Mouse (Mus musculus): ENCODE measurements around the gene C2cd5. TPM values are rescaled to one million over a fixed set of nuclear protein-coding genes. Genes with fewer than 3 reads are reported as not detected.

Gene C2cd5
- polyA plus RNA-seq, 1 experiment from 2014 or later = 17.8 TPM

DNA sequence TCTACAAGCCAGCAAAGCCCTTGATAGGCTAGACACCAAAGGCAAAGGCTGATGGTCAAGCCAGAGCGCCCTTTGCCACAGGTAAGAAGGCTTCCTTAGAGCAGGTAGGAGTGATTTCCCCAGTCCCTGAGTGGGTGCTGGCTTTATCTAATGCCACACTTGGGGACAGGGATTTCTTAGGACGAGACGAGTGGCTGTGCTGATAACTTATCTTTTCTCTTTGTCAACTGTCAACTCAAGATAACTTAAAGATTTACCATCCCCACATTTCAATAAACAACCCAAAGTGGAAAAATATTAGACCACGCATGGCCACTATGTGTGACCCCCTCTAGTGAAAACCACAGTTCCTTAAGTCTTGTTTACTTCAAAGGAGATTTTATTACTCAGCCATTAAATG, 7.1 kb downstream of the C2cd5 start:
- no peak for ATAC-seq (ENCODE audit: insufficient read depth)
- H3K36me3 ChIP-seq (replicated peaks) = peaks cover 54% of the 10 kb centered on the region
- WGBS (ENCODE audit: insufficient replicate concordance) = 41% methylated on average over 4 of the region's 4 CpGs

GRCm38 (mm10) chr6:143091076-143091475, 8.9 kb downstream of the C2cd5 start:
- no peak overlapping the region for H3K27ac ChIP-seq (replicated peaks)
- H3K27me3 ChIP-seq = no peaks in the 10 kb centered on the region
- H3K4me2 ChIP-seq = no peak overlapping the region
- peaks cover 54% of the 10 kb centered on the region for H3K36me3 ChIP-seq (replicated peaks)
- no peak for ATAC-seq (ENCODE audit: insufficient read depth)
- WGBS (ENCODE audit: insufficient replicate concordance) = 82% methylated on average over 6 of the region's 6 CpGs
- H3K9me3 ChIP-seq (replicated peaks) = no peaks in the 10 kb centered on the region
- no peak overlapping the region for H3K9ac ChIP-seq
- no peak overlapping the region for H3K4me3 ChIP-seq (replicated peaks)
- peaks cover 19% of the 10 kb centered on the region for H3K4me1 ChIP-seq (replicated peaks)

More for the DNA sequence above, 7.1 kb downstream of the C2cd5 start:
- H3K4me3 ChIP-seq (replicated peaks) = no peak overlapping the region
- no peak overlapping the region for H3K9ac ChIP-seq
- H3K27ac ChIP-seq (replicated peaks) = no peak overlapping the region
- no peaks in the 10 kb centered on the region for H3K9me3 ChIP-seq (replicated peaks)
- H3K4me1 ChIP-seq (replicated peaks) = peaks cover 32% of the 10 kb centered on the region
- no peak overlapping the region for H3K4me2 ChIP-seq
- H3K27me3 ChIP-seq = no peaks in the 10 kb centered on the region

- no peak overlapping the region for H3K4me3 ChIP-seq (replicated peaks)
- H3K9ac ChIP-seq = no peak overlapping the region
- H3K4me1 ChIP-seq (replicated peaks) = no peaks in the 10 kb centered on the region
- no peak overlapping the region for H3K27ac ChIP-seq (replicated peaks)
- no peaks in the 10 kb centered on the region for H3K27me3 ChIP-seq
- H3K4me2 ChIP-seq = no peak overlapping the region
- peaks cover 85% of the 10 kb centered on the region for H3K36me3 ChIP-seq (replicated peaks)
- 50% methylated on average over 4 of the region's 4 CpGs for WGBS (ENCODE audit: insufficient replicate concordance)
- no peaks in the 10 kb centered on the region for H3K9me3 ChIP-seq (replicated peaks)
- no peak for ATAC-seq (ENCODE audit: insufficient read depth)
Observed at GRCm38 (mm10) chr6:143087332-143087731, 12.6 kb downstream of the C2cd5 start.

- H3K9me3 ChIP-seq (replicated peaks) = no peaks in the 10 kb centered on the region
- H3K4me2 ChIP-seq = no peak overlapping the region
- ATAC-seq (ENCODE audit: insufficient read depth) = no peak
- H3K4me1 ChIP-seq (replicated peaks) = no peaks in the 10 kb centered on the region
- H3K4me3 ChIP-seq (replicated peaks) = no peak overlapping the region
- H3K36me3 ChIP-seq (replicated peaks) = peaks cover 88% of the 10 kb centered on the region
- H3K27ac ChIP-seq (replicated peaks) = no peak overlapping the region
- no peak overlapping the region for H3K9ac ChIP-seq
- 70% methylated on average over 1 of the region's 1 CpGs for WGBS (ENCODE audit: insufficient replicate concordance)
- no peaks in the 10 kb centered on the region for H3K27me3 ChIP-seq
Observed at GRCm38 (mm10) chr6:143085898-143086297, 14.0 kb downstream of the C2cd5 start.

GRCm38 (mm10) chr6:143084314-143085025, 15.5 kb downstream of the C2cd5 start:
- H3K9ac ChIP-seq = no peak overlapping the region
- 77% methylated on average over 2 of the region's 2 CpGs for WGBS (ENCODE audit: insufficient replicate concordance)
- no peaks in the 10 kb centered on the region for H3K27me3 ChIP-seq

DNA sequence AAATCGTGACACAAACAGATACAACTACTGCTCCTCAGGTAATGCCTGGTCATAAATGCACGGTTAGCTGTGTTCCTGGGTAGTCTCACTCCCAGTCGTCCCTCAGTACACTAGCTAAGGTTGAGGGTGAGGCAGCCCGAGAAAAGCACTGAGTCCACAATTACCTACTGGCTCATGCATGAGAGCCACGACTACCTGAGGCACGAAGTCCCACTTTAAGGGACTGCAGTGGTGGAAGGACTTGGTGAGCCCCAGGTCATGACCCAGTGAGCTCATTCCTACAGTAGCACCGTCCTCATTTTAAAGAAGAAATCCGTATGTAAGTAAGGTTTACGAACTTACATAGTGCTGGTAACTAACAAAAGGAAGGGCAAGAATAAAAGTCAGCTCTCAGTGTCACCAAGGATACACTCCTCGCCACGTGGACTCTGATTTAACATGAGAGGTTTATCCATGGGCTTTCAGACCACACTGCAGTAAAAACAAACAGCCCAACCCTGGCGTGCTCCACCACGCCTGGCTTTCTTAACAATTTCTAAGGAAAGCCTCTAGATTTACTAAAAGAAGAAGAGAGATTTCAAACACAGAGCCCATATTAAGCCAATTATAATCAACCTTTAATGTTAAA, 18.3 kb downstream of the C2cd5 start:
- H3K4me1 ChIP-seq (replicated peaks) = no peaks in the 10 kb centered on the region
- H3K36me3 ChIP-seq (replicated peaks) = peaks cover 88% of the 10 kb centered on the region
- no peaks in the 10 kb centered on the region for H3K27me3 ChIP-seq
- H3K27ac ChIP-seq (replicated peaks) = no peak overlapping the region
- H3K9ac ChIP-seq = no peak overlapping the region
- no peak overlapping the region for H3K4me2 ChIP-seq
- WGBS (ENCODE audit: insufficient replicate concordance) = 83% methylated on average over 13 of the region's 13 CpGs
- no peak overlapping the region for H3K4me3 ChIP-seq (replicated peaks)
- ATAC-seq (ENCODE audit: insufficient read depth) = no peak
- no peaks in the 10 kb centered on the region for H3K9me3 ChIP-seq (replicated peaks)

More at GRCm38 (mm10) chr6:143084314-143085025, 15.5 kb downstream of the C2cd5 start:
- Histone ChIP-seq H3K27ac (replicated peaks) (no peak overlapping the region), H3K36me3 (replicated peaks) (peaks cover 84% of the 10 kb centered on the region), H3K4me3 (replicated peaks) (no peak overlapping the region), H3K4me1 (replicated peaks) (no peaks in the 10 kb centered on the region), H3K9me3 (replicated peaks) (no peaks in the 10 kb centered on the region), H3K4me2 (no peak overlapping the region)
- no peak for ATAC-seq (ENCODE audit: insufficient read depth)

DNA sequence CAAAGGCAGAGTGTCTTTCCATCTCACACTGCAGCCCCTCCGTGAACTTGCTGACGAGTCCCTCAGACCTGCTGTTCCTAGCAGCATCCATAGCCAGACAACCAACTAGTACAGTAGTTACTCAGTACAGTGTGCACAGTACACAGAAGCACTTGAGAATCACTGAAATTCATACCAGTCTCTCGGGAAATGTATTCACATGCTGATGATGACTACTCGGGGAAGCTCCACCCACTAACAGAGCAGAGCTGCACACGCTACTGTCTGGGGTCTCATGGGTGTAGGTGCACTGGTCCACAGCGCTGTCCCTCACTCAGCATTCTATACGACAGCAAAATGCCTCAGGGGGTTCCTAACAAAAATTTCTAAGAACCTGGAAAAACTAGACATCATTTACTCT, 19.2 kb downstream of the C2cd5 start:
- H3K9ac ChIP-seq = no peak overlapping the region
- WGBS (ENCODE audit: insufficient replicate concordance) = 74% methylated on average over 7 of the region's 7 CpGs
- H3K4me2 ChIP-seq = no peak overlapping the region
- H3K4me1 ChIP-seq (replicated peaks) = no peaks in the 10 kb centered on the region
- no peaks in the 10 kb centered on the region for H3K9me3 ChIP-seq (replicated peaks)
- H3K4me3 ChIP-seq (replicated peaks) = no peak overlapping the region
- H3K27me3 ChIP-seq = no peaks in the 10 kb centered on the region
- H3K27ac ChIP-seq (replicated peaks) = no peak overlapping the region
- H3K36me3 ChIP-seq (replicated peaks) = peaks cover 84% of the 10 kb centered on the region
- ATAC-seq (ENCODE audit: insufficient read depth) = no peak

DNA sequence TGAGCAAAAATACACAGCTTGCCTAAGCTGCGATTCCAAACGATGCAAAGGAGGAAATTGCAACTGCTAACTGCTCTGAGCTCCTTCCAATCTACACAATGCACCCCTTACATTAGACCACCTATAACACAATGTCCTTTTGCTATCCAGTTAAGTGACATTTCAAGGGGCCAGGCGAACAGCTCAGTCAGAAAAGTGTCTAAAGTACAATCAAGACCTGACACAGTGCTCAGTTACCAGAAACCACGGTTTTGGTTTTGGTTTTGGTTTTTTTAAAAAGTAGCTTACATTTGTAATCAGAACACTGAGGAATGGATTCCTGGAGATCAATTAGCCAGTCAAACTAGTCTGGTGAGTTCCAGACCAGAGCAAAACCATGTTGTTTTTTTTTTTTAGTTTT, 20.8 kb downstream of the C2cd5 start:
- 68% methylated on average over 4 of the region's 4 CpGs for WGBS (ENCODE audit: insufficient replicate concordance)
- H3K9ac ChIP-seq = no peak overlapping the region
- no peak overlapping the region for H3K27ac ChIP-seq (replicated peaks)
- H3K4me1 ChIP-seq (replicated peaks) = no peaks in the 10 kb centered on the region
- ATAC-seq (ENCODE audit: insufficient read depth) = no peak
- peaks cover 82% of the 10 kb centered on the region for H3K36me3 ChIP-seq (replicated peaks)
- H3K9me3 ChIP-seq (replicated peaks) = no peaks in the 10 kb centered on the region
- H3K27me3 ChIP-seq = no peaks in the 10 kb centered on the region
- no peak overlapping the region for H3K4me2 ChIP-seq
- no peak overlapping the region for H3K4me3 ChIP-seq (replicated peaks)

GRCm38 (mm10) chr6:143076461-143076860, 23.5 kb downstream of the C2cd5 start:
- Histone ChIP-seq H3K27me3 (no peaks in the 10 kb centered on the region), H3K4me2 (no peak overlapping the region), H3K4me1 (replicated peaks) (peaks cover 12% of the 10 kb centered on the region), H3K27ac (replicated peaks) (no peak overlapping the region), H3K9ac (no peak overlapping the region), H3K36me3 (replicated peaks) (peaks cover 71% of the 10 kb centered on the region), H3K4me3 (replicated peaks) (no peak overlapping the region), H3K9me3 (replicated peaks) (no peaks in the 10 kb centered on the region)
- no peak for ATAC-seq (ENCODE audit: insufficient read depth)
- WGBS (ENCODE audit: insufficient replicate concordance) = 84% methylated on average over 10 of the region's 10 CpGs

GRCm38 (mm10) chr6:143073914-143074313, 26.0 kb downstream of the C2cd5 start:
- no peak for ATAC-seq (ENCODE audit: insufficient read depth)
- H3K4me3 ChIP-seq (replicated peaks) = no peak overlapping the region
- peaks cover 19% of the 10 kb centered on the region for H3K4me1 ChIP-seq (replicated peaks)
- 75% methylated on average over 1 of the region's 1 CpGs for WGBS (ENCODE audit: insufficient replicate concordance)
- H3K27ac ChIP-seq (replicated peaks) = no peak overlapping the region
- H3K36me3 ChIP-seq (replicated peaks) = peaks cover 62% of the 10 kb centered on the region
- H3K4me2 ChIP-seq = no peak overlapping the region
- H3K27me3 ChIP-seq = no peaks in the 10 kb centered on the region
- H3K9ac ChIP-seq = no peak overlapping the region
- H3K9me3 ChIP-seq (replicated peaks) = no peaks in the 10 kb centered on the region

DNA sequence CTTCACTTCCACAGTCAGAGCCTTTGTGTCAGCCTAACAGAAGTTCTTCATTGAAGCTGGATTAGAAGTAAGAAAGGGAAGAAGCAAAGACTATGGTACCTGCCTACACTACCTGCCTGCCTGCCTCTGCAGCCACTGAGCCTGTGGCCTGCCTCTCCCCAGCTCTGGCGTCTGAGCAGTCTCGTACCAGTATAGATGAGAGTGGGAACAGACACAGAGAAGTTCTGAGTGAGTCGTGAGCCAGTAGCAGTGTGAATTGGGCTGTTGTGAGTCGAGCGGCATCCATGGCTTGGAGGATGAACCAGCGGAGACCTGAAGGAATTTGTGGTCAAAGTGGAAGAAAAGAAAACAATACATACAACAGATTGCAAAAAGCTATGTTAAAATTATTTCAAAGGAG, 26.5 kb downstream of the C2cd5 start:
- Histone ChIP-seq H3K9ac (no peak overlapping the region), H3K36me3 (replicated peaks) (peaks cover 57% of the 10 kb centered on the region), H3K27me3 (no peaks in the 10 kb centered on the region), H3K4me3 (replicated peaks) (no peak overlapping the region), H3K9me3 (replicated peaks) (no peaks in the 10 kb centered on the region), H3K4me1 (replicated peaks) (peaks cover 24% of the 10 kb centered on the region), H3K27ac (replicated peaks) (peak overlapping the region; percentile 59; the same call in 1 of the 2 replicates), H3K4me2 (no peak overlapping the region)
- 83% methylated on average over 6 of the region's 6 CpGs for WGBS (ENCODE audit: insufficient replicate concordance)
- ATAC-seq (ENCODE audit: insufficient read depth) = no peak
